Mouse (Mus musculus) urinary bladder, postnatal 25 days (tissue): ENCODE data around the gene Capn9.

Experiments used
- DNase-seq: peaks from one replicate; pipeline ENCODE4 v3.0.0; 2022; ENCODE audit warnings: low spot score

Gene Capn9

GRCm38 (mm10) chr8:124641599-124641998, 65.7 kb downstream of the Capn9 start:
- DNase-seq, result no peak

- DNase-seq, result peak; percentile 14
These were observed 67.8 kb downstream of the Capn9 start for GRCm38 (mm10) chr8:124643540-124644339.

GRCm38 (mm10) chr8:124648311-124648710, 72.4 kb downstream of the Capn9 start:
- DNase-seq, result no peak

- no peak for DNase-seq
These were observed 75.9 kb downstream of the Capn9 start for GRCm38 (mm10) chr8:124651776-124652175.

- no peak for DNase-seq
These were observed 76.6 kb downstream of the Capn9 start for GRCm38 (mm10) chr8:124652546-124652945.

GRCm38 (mm10) chr8:124653568-124654475, 77.9 kb downstream of the Capn9 start:
- DNase-seq, result no peak

GRCm38 (mm10) chr8:124657961-124658360, 82.0 kb downstream of the Capn9 start:
- DNase-seq, result no peak

- peak; percentile 69 for DNase-seq
These were observed 82.5 kb downstream of the Capn9 start for GRCm38 (mm10) chr8:124658415-124658814.

- no peak for DNase-seq
These were observed 85.9 kb downstream of the Capn9 start for GRCm38 (mm10) chr8:124661781-124662180.

GRCm38 (mm10) chr8:124662446-124663111, 86.7 kb downstream of the Capn9 start:
- DNase-seq, result no peak

- DNase-seq, result peak; percentile 83
These were observed 87.4 kb downstream of the Capn9 start, which contains the start of gene 2310022B05Rik for GRCm38 (mm10) chr8:124663112-124663873. TSS of gene 2310022B05Rik (minus strand) at chr8:124663369.

GRCm38 (mm10) chr8:124663874-124664230, 87.9 kb downstream of the Capn9 start:
- no peak for DNase-seq

GRCm38 (mm10) chr8:124664414-124664813, 88.5 kb downstream of the Capn9 start:
- no peak for DNase-seq
